In the genomic region with DNA sequence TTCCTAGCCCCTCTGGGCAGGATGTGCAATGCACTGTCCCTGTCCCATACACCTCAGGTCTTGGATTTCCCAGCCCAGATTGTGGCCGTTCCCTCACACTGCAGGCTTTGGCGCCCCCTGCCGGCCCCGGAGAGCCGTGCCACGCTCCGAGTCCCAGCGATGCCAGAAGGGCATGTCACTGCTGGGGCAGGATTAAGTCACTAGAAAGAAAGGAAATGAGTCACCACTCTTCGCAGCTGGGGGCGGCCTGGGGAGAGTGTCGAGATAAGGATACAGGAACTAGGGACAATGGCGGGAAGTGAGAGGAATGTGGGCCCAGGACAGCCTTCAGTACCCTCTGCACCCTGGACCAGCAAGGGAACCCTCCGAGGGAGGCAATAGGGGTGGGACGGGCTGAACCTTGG, we compare ENCODE assay signal across 8 mouse cellular contexts. TPM values are rescaled to one million over a fixed set of nuclear protein-coding genes. Genes with fewer than 3 reads are reported as not detected.
DNase-seq lines count a peak whose midpoint lies in the region; ATAC-seq lines count a peak whose summit lies in the region.

No protein-coding gene starts in this region.

- DNase-seq in MN1 (ENCODE audit: low spot score) = peak; percentile 86
- DNase-seq in cerebellum, adult 9-10 months = peak; percentile 87
- peak; percentile 68 to 88 for DNase-seq in frontal cortex, postnatal 10 days (ENCODE audit: low spot score in 2 of 2)
- DNase-seq in layer of hippocampus, postnatal 14 days (ENCODE audit: low spot score in 2 of 2) = peak; percentile 87 to 89
- peak; percentile 98 for DNase-seq in lung, postnatal 10 days
- peak; percentile 98 for DNase-seq in ovary, postnatal 14 days (ENCODE audit: low spot score)
- peak; percentile 92 for DNase-seq in thymus, postnatal 14 days

- no peaks in the 10 kb centered on the region for H3K9me3 ChIP-seq in hindbrain, embryonic 12.5 days (replicated peaks)

- H3K27me3 ChIP-seq in hindbrain, embryonic 12.5 days = no peaks in the 10 kb centered on the region

- WGBS in hindbrain, embryonic 12.5 days = 12% methylated on average over 14 of the region's 14 CpGs

- no peaks in the 10 kb centered on the region for H3K36me3 ChIP-seq in hindbrain, embryonic 12.5 days

- no peak overlapping the region for H3K27ac ChIP-seq in hindbrain, embryonic 12.5 days

- no peak overlapping the region for H3K4me2 ChIP-seq in hindbrain, embryonic 12.5 days (replicated peaks)

- peak; percentile 63 for ATAC-seq in hindbrain, embryonic 12.5 days (ENCODE audit: low FRiP score)

- H3K4me3 ChIP-seq in hindbrain, embryonic 12.5 days = no peak overlapping the region

- H3K9ac ChIP-seq in hindbrain, embryonic 12.5 days = no peak overlapping the region

- peaks cover 2% of the 10 kb centered on the region; the same call in 1 of the 2 replicates for H3K4me1 ChIP-seq in hindbrain, embryonic 12.5 days

RNA-seq across cellular contexts. Expression of a gene that starts 40.5 kb away (rescaled TPM):
- polyA plus RNA-seq in hindbrain, embryonic 12.5 days (2016; fragmentation: Nextera tagmentation; extraction: Ambion mirVana) = 552 and 643 TPM in 2 replicates
- 10 to 100 TPM; 68.9 to 83.3 TPM for total RNA-seq in layer of hippocampus, postnatal 14 days (2021)
